Mouse (Mus musculus): ENCODE results near the gene Get4. TPM values are rescaled to one million over a fixed set of nuclear protein-coding genes. Genes with fewer than 3 reads are reported as not detected.

Get4 gene
- total RNA-seq, 4 experiments from 2014 or later = 39.1 to 45.9 (median 43.7) TPM

- no peak for DNase-seq (ENCODE audit: low spot score)
Observed at GRCm38 (mm10) chr5:139283460-139284180, 31.5 kb downstream of the Get4 start.

- no peak for DNase-seq (ENCODE audit: low spot score)
Observed at GRCm38 (mm10) chr5:139285383-139286067, 33.4 kb downstream of the Get4 start.

DNA sequence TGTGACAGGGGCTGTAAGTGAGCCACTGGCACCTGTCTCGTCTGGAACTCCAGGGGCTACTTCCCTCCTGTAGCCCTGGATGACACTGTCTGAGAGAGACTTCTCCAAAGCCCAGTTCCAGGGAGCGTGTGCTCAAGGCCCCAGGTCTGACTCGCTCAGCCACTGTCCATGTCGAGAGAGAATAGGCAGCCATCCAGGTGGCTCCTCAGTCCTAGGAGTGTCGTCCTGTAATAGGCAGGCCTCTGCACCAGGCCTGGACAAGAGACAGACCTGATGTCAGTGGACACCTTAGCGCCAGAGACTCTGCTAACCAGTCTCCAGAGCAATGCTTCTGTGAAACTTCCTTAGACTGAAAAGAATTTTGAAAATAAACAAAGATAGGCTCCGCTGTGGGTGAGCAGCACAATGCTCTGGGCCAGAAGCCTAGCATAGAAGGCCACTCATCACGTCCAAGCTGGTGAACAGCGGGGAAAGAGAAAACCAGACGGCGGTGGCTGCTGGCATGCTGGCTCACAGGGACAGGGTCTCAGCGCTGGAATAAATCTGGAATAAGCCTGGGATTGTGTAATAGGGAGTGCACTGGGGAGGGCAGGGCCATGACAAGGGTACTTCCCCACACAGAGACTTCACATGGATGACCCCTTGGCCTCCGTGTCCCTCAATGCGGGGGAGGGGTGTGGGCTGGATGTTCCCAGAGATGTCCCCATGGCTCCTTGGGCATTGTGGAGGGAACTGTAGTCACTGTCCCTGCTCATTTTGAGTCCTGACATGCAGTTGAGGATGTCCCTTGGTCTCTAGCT, 34.2 kb downstream of the Get4 start:
- DNase-seq (ENCODE audit: low spot score) = no peak

DNA sequence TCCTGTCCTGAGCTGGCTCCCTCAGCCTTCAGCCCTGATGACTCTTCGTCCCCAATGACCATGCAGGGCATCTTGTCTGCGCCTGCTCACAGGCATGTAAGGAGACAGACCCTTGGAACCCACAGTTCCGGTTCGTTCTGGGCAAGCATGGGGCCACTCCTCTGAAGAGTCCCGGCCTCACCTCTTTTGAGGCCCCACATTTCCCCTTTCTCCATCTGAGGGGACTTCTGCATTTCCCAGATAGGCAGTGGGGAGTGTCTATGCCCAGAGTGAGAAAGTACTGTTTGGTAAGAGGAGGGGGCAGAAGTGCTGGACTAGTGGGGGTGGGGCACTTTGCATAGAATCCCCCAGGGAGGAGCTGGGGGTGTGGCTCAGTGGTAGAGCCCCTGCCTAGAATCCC, 35.0 kb downstream of the Get4 start:
- no peak for DNase-seq (ENCODE audit: low spot score)

DNA sequence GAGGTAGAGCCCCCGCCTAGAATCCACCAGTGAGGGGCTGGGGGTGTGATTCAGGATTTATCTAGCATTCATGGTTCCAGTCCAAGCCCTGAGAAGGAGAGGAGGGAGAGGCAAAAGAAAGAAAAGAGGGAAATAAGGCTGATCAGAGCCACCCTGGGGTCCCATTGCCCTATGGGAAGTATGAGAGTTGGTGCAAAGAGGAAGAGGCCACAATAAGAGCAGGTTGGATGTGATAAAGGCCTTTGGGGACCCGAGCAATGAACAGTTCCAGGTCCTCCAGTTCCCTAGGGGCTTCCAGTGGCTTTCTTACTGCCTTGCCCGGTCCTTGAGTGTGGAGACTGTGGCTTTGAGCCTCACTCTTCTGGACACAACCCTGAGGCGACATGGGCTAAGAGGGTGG, 35.7 kb downstream of the Get4 start:
- DNase-seq (ENCODE audit: low spot score) = no peak

DNA sequence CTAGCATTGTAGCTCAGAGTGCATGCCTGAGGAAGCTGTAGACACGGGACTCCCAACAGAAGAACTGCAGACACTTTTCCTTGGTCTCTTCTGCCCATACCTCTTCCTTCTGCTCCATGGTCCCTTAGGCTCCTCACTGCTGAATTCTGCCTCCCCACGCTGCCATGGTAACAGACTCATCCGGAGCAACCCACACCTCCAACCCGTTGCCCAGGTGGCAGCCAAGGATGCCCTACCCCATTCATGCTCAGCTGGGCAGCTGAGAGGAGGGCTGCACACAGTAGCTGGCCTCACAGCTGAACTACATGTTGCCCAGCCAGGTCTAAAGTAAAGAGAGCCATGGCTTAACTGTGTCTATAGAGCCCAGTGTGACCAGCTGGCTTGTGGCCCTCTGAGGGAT, 36.5 kb downstream of the Get4 start:
- no peak for DNase-seq (ENCODE audit: low spot score)

- no peak for DNase-seq (ENCODE audit: low spot score)
Observed at GRCm38 (mm10) chr5:139290467-139291259, 38.5 kb downstream of the Get4 start.

GRCm38 (mm10) chr5:139291811-139292560, 39.9 kb downstream of the Get4 start:
- DNase-seq (ENCODE audit: low spot score) = no peak

DNA sequence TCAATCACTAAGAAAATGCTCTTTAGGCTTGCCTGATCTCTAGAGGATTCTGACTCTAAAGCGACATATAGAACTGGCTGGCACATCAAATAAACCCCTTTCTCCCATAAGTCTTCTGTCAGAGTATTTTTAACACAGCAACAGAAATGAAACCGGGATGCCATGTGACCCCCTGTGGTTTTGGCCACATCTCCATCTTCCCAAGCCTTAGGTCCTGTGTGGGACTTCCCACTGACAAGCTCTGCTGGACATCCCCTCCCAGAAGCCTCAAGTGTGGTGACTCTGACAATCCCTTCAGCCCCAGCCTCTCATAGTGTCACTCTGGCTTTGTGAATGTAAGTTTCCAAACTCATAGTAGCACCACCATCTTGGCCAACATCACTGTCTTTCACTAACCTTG, 42.0 kb downstream of the Get4 start:
- no peak for DNase-seq (ENCODE audit: low spot score)

GRCm38 (mm10) chr5:139297092-139297491, 45.0 kb downstream of the Get4 start:
- no peak for DNase-seq (ENCODE audit: low spot score)

GRCm38 (mm10) chr5:139297745-139298144, 45.6 kb downstream of the Get4 start:
- DNase-seq (ENCODE audit: low spot score) = no peak

- DNase-seq (ENCODE audit: low spot score) = no peak
Observed at GRCm38 (mm10) chr5:139302101-139302500, 50.0 kb downstream of the Get4 start.

DNA sequence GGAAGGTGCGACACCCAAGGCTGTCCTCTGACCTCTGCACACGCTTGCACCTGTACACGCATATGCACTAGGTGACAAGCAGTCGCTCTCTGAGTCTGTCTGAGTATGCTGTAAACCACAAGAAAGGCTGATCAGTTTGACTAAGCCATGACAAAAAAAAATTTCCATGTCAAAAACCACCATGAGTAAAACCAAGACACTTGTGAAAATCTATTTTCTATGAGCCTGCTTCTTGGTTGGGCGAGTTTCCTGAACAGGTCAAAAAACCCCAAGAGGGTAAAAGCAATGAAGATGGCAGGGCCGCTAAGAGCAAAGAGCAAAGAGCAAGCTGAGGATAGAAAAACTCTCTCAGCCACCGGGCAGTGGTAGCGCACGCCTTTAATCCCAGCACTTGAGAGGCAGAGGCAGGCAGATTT, 51.5 kb downstream of the Get4 start:
- no peak for DNase-seq (ENCODE audit: low spot score)

- DNase-seq (ENCODE audit: low spot score) = no peak
Observed at GRCm38 (mm10) chr5:139309946-139310345, 57.8 kb downstream of the Get4 start.

DNA sequence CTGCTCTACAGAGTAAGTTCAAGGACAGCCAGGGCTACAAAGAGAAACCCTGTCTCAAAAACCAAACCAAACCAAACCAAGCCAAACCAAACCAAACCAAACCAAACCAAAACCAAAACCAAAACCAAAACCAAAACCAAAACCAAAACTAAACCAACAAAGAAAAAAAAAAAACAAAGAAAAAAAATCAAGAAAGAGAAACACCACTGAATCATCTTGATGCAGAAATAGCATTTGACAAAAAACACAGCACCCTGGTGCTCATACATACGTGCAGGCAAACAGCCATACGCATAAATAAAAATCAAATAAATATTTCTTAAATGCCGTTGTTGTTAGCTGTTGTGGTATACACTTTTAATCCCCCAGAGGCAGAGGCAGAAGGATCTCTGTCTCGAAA, 58.4 kb downstream of the Get4 start:
- no peak for DNase-seq (ENCODE audit: low spot score)

- no peak for DNase-seq (ENCODE audit: low spot score)
Observed at GRCm38 (mm10) chr5:139311822-139312221, 59.7 kb downstream of the Get4 start.

- no peak for DNase-seq (ENCODE audit: low spot score)
Observed at GRCm38 (mm10) chr5:139313536-139313935, 61.4 kb downstream of the Get4 start.

DNA sequence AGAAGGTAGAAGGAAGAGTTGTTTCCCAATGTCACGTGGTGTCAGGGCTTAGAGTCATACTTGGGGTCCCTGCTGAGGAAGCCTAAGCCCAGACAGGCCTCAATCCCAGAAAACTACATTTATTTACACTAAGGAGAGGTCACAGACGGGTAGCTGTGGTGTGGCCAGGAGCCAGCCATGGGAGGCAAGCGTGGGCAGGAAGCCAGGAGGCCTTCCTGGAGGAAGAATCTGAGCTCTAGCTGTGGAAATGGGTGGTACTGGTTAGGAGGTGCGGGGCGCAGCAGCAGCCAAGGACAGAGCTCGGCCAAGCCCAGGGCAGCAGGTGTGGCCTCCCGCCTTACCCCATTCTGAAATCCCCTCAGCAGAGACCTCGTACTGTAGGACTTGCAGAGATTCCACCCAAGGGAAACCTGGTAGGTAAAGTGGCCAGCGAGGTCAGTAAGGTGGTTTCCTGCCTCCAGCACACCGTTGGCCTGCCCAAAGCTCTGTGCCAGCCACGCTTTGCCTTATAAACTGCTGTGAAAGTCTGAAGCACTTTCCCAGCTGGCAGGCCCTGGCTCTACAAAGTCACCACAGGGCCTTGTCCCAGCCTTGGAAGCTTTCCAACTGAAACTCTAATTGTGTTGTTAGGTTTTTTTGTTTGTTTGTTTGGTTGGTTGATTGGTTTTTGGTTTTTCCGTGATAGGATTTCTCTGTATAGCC, 63.0 kb downstream of the Get4 start:
- no peak for DNase-seq (ENCODE audit: low spot score)

GRCm38 (mm10) chr5:139316982-139317675, 65.0 kb downstream of the Get4 start:
- no peak for DNase-seq (ENCODE audit: low spot score)
